Mouse (Mus musculus) brain, embryonic 18.5 days (tissue): ENCODE measurements at regions not wholly inside any gene's neighbourhood (a gene's known extent, or its start where the extent isn't known, plus 50 kb on each side); places are given as distances from the start of the nearest gene placed in this dataset.

ENCODE experiments used
- DNase-seq: peaks from one replicate; pipeline ENCODE4 v3.0.0-alpha.2; 2012; ENCODE audit warnings: low read depth, low spot score

GRCm38 (mm10) chr1:35331602-35332339 lies 482.0 kb downstream of the Plekhb2 start:
- DNase-seq, result no peak

GRCm38 (mm10) chr1:35332340-35332684 lies 482.5 kb downstream of the Plekhb2 start:
- DNase-seq, result no peak

- DNase-seq, result no peak
Measured at GRCm38 (mm10) chr1:35337647-35338046, 487.9 kb downstream of the Plekhb2 start.

- DNase-seq, result no peak
Measured at GRCm38 (mm10) chr1:35338184-35338583, 488.4 kb downstream of the Plekhb2 start.

- DNase-seq, result no peak
Measured at GRCm38 (mm10) chr1:35344539-35344938, 494.8 kb downstream of the Plekhb2 start.

GRCm38 (mm10) chr1:35348294-35348693 lies 498.5 kb downstream of the Plekhb2 start:
- DNase-seq, result no peak

GRCm38 (mm10) chr1:35358981-35359380 lies 509.2 kb downstream of the Plekhb2 start:
- DNase-seq, result no peak

GRCm38 (mm10) chr1:35361465-35361864 lies 511.7 kb downstream of the Plekhb2 start:
- DNase-seq, result peak; percentile 18

GRCm38 (mm10) chr1:35362836-35363235 lies 513.1 kb downstream of the Plekhb2 start:
- peak; percentile 12 for DNase-seq

- no peak for DNase-seq
Measured at GRCm38 (mm10) chr1:35366559-35366958, 516.8 kb downstream of the Plekhb2 start.

GRCm38 (mm10) chr1:35372751-35373150 lies 523.0 kb downstream of the Plekhb2 start:
- no peak for DNase-seq

- DNase-seq, result no peak
Measured at GRCm38 (mm10) chr1:35380633-35381385, 531.0 kb downstream of the Plekhb2 start.

GRCm38 (mm10) chr1:35385430-35385829 lies 535.7 kb downstream of the Plekhb2 start:
- DNase-seq, result no peak

- DNase-seq, result no peak
Measured at GRCm38 (mm10) chr1:35388181-35388580, 538.4 kb downstream of the Plekhb2 start.

- no peak for DNase-seq
Measured at GRCm38 (mm10) chr1:35390371-35390770, 540.6 kb downstream of the Plekhb2 start.

- DNase-seq, result no peak
Measured at GRCm38 (mm10) chr1:35390858-35391586, 541.2 kb downstream of the Plekhb2 start.

- no peak for DNase-seq
Measured at GRCm38 (mm10) chr1:35393550-35394118, 543.9 kb downstream of the Plekhb2 start.

- no peak for DNase-seq
Measured at GRCm38 (mm10) chr1:35400674-35401359, 551.0 kb downstream of the Plekhb2 start.

- DNase-seq, result no peak
Measured at GRCm38 (mm10) chr1:35402995-35403394, 553.2 kb downstream of the Plekhb2 start.

- DNase-seq, result no peak
Measured at GRCm38 (mm10) chr1:35405418-35405817, 555.6 kb downstream of the Plekhb2 start.

GRCm38 (mm10) chr1:35415646-35416045 lies 565.9 kb downstream of the Plekhb2 start:
- DNase-seq, result no peak
